Mouse (Mus musculus) brain, embryonic 14.5 days (tissue): ENCODE results near the gene Map3k12.

Experiments used
- CTCF ChIP-seq: fragments of 200-500 bp; IDR thresholded peaks from 2 replicates; pipeline ENCODE4 v1.5.1; 2012; ENCODE audit warnings: inconsistent platforms, mild to moderate bottlenecking, moderate library complexity, borderline replicate concordance; ENCODE audit not compliant: insufficient read depth, insufficient read length; ENCODE audit errors: extremely low read depth
- POLR2A ChIP-seq: fragments of 200-500 bp; IDR thresholded peaks from 2 replicates; pipeline ENCODE4 v1.6.1; 2012; ENCODE audit warnings: mild to moderate bottlenecking, inconsistent platforms, borderline replicate concordance; ENCODE audit not compliant: poor library complexity, insufficient read depth, insufficient read length, severe bottlenecking; ENCODE audit errors: extremely low read depth

GRCm38 (mm10) chr15:102555581-102555980, 38.7 kb upstream of the Map3k12 start:
- TF ChIP-seq CTCF (no peak), POLR2A (no peak)
